ENCODE assay signal across 11 mouse cellular contexts in genomic region chr12:86812782-86813181, GRCm38 (mm10).
DNase-seq lines count a peak whose midpoint lies in the region; ATAC-seq and TF ChIP-seq lines count a peak whose summit lies in the region.
"Had no signal": no experiment of that assay in that cellular context is flagged by ENCODE, and none has a peak within 500 bp of the region (broad histone marks: within the 10 kb centered on the region; RNA-seq: fewer than 3 reads in every experiment).

No protein-coding gene starts in this region.

- no peaks in the 10 kb centered on the region for H3K27me3 ChIP-seq in forebrain, embryonic 13.5 days
- no peaks in the 10 kb centered on the region for H3K27me3 ChIP-seq in limb, embryonic 10.5 days (ENCODE audit: low read depth, poor library complexity, severe bottlenecking)
- H3K27me3 ChIP-seq: neural tube, embryonic 12.5 days had no signal

- H3K27ac ChIP-seq in layer of hippocampus, adult 2 months, result peak overlapping the region; percentile 67; the same call in 1 of the 2 replicates
- H3K27ac ChIP-seq in forebrain, embryonic 13.5 days, result peak overlapping the region; percentile 14
- peak overlapping the region; percentile 85; the same call in 1 of the 2 replicates for H3K27ac ChIP-seq in limb, embryonic 10.5 days
- H3K27ac ChIP-seq: liver, embryonic 15.5 days; neural tube, embryonic 12.5 days had no signal

- DNase-seq in adrenal gland, postnatal 10 days, result peak; percentile 64
- DNase-seq in adrenal gland, postnatal 25 days, result no peak
- no peak for DNase-seq in layer of hippocampus, adult 2 months (ENCODE audit: low spot score in 2 of 2)
- DNase-seq in layer of hippocampus, adult 9-11 months, result no peak
- DNase-seq in limb, embryonic 10.5 days (ENCODE audit: low spot score), result no peak
- no peak for DNase-seq in gastrocnemius, postnatal 14 days
- DNase-seq in kidney, adult 8-10 months, result no peak

- no peak overlapping the region for H3K9ac ChIP-seq in forebrain, embryonic 13.5 days
- H3K9ac ChIP-seq: liver, embryonic 15.5 days; neural tube, embryonic 12.5 days had no signal

- no peak for TF ChIP-seq CTCF in layer of hippocampus, adult 2 months (conservative IDR thresholded peaks at IDR 0.05)

- no peaks in the 10 kb centered on the region for H3K9me3 ChIP-seq in forebrain, embryonic 13.5 days (replicated peaks)
- H3K9me3 ChIP-seq in limb, embryonic 10.5 days (replicated peaks), result no peaks in the 10 kb centered on the region
- H3K9me3 ChIP-seq: liver, embryonic 15.5 days; neural tube, embryonic 12.5 days had no signal

- H3K4me2 ChIP-seq in forebrain, embryonic 13.5 days, result no peak overlapping the region
- H3K4me2 ChIP-seq: liver, embryonic 15.5 days; neural tube, embryonic 12.5 days had no signal

- no peaks in the 10 kb centered on the region for H3K36me3 ChIP-seq in forebrain, embryonic 13.5 days (ENCODE audit: poor library complexity, severe bottlenecking)
- H3K36me3 ChIP-seq in limb, embryonic 10.5 days, result no peaks in the 10 kb centered on the region
- H3K36me3 ChIP-seq: liver, embryonic 15.5 days; neural tube, embryonic 12.5 days had no signal

- intact Hi-C loops in gastrocnemius, postnatal 14 days (cut with DNase I; ENCODE audit: low total_unique reads), result no loop called here

- no peak overlapping the region for H3K4me3 ChIP-seq in layer of hippocampus, adult 2 months
- no peak overlapping the region for H3K4me3 ChIP-seq in forebrain, embryonic 13.5 days
- H3K4me3 ChIP-seq in limb, embryonic 10.5 days, result no peak overlapping the region
- H3K4me3 ChIP-seq: liver, embryonic 15.5 days; neural tube, embryonic 12.5 days had no signal

- ATAC-seq in forebrain, embryonic 13.5 days, result no peak
- ATAC-seq: activated CD4-positive, CD25-positive, alpha-beta regulatory T cell, adult 4 months had no signal

- H3K4me1 ChIP-seq in forebrain, embryonic 13.5 days, result peaks cover 88% of the 10 kb centered on the region
- peaks cover 81% of the 10 kb centered on the region for H3K4me1 ChIP-seq in limb, embryonic 10.5 days

- WGBS in forebrain, embryonic 13.5 days, result 77% methylated on average over 3 of the region's 3 CpGs
- 83% methylated on average over 3 of the region's 3 CpGs for WGBS in limb, embryonic 10.5 days

Comparison
In these comparisons a context has a peak if more than half of its experiments do, and no peak if none do; other contexts are left out.
1. H3K27ac ChIP-seq: peak in every context shown above with its lines; median percentile 85 in limb, embryonic 10.5 days; 67 in layer of hippocampus, adult 2 months; 14 in forebrain, embryonic 13.5 days.